In the genomic region with DNA sequence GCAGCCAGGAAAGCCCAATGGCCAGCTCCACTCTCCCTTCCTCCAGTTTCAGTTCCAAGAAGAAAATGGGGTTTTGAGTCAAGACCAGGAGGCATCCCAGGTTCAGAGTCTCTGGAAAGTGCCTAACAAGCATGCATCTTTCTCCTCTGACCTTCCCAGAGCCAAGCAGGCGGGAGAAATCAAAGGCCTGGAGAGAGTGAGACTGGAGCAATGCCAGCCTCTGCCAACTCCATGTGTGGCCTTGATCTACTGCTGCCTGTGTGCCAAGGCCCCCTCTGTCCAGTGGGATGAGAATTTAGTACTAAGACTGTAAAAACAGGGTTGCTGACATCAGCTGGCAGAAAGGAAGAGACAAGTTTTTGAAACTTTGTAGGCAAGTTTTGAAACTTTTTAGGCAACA, we compare ENCODE assay signal across 10 mouse cellular contexts. TPM values are rescaled to one million over a fixed set of nuclear protein-coding genes. Genes with fewer than 3 reads are reported as not detected.
DNase-seq lines count a peak whose midpoint lies in the region; ATAC-seq and TF ChIP-seq lines count a peak whose summit lies in the region.
"Had no signal": no experiment of that assay in that cellular context is flagged by ENCODE, and none has a peak within 500 bp of the region (broad histone marks: within the 10 kb centered on the region; RNA-seq: fewer than 3 reads in every experiment).

No protein-coding gene starts in this region.

- H3K27me3 ChIP-seq in forebrain, embryonic 16.5 days (replicated peaks; ENCODE audit: control insufficient read depth, insufficient read depth, low read length), result peaks cover 7% of the 10 kb centered on the region
- no peaks in the 10 kb centered on the region for H3K27me3 ChIP-seq in intestine, postnatal 0 days (replicated peaks; ENCODE audit: control insufficient read depth, insufficient read depth, low read length)
- H3K27me3 ChIP-seq in lung, embryonic 15.5 days, result no peaks in the 10 kb centered on the region

- H3K9me3 ChIP-seq in forebrain, embryonic 16.5 days (ENCODE audit: control insufficient read depth, low read length), result no peaks in the 10 kb centered on the region
- no peaks in the 10 kb centered on the region for H3K9me3 ChIP-seq in intestine, postnatal 0 days (ENCODE audit: control insufficient read depth)
- no peaks in the 10 kb centered on the region for H3K9me3 ChIP-seq in lung, embryonic 15.5 days

- 13% methylated on average over 1 of the region's 1 CpGs for WGBS in forebrain, embryonic 16.5 days
- 75% methylated on average over 1 of the region's 1 CpGs for WGBS in intestine, postnatal 0 days
- 8% methylated on average over 1 of the region's 1 CpGs for WGBS in lung, embryonic 15.5 days

- no peak for TF ChIP-seq CTCF in intestine, postnatal 0 days (IDR thresholded peaks at IDR 0.05; ENCODE audit: low read depth)

- H3K27ac ChIP-seq in forebrain, embryonic 16.5 days (ENCODE audit: low read length), result peak overlapping the region; percentile 35; the same call in 1 of the 2 replicates
- no peak overlapping the region for H3K27ac ChIP-seq in intestine, postnatal 0 days (ENCODE audit: low read depth, low read length)
- H3K27ac ChIP-seq in lung, embryonic 15.5 days, result peak overlapping the region; percentile 99

- no peak overlapping the region for H3K4me3 ChIP-seq in forebrain, embryonic 16.5 days (replicated peaks; ENCODE audit: low read length)
- H3K4me3 ChIP-seq in intestine, postnatal 0 days (ENCODE audit: low read depth, low read length), result no peak overlapping the region
- peak overlapping the region; percentile 69 for H3K4me3 ChIP-seq in lung, embryonic 15.5 days

- peaks cover 46% of the 10 kb centered on the region for H3K4me1 ChIP-seq in forebrain, embryonic 16.5 days (replicated peaks; ENCODE audit: control insufficient read depth, insufficient read depth, low read length)
- H3K4me1 ChIP-seq in intestine, postnatal 0 days (replicated peaks; ENCODE audit: control insufficient read depth, insufficient read depth, low read length), result peaks cover 9% of the 10 kb centered on the region
- peaks cover 57% of the 10 kb centered on the region for H3K4me1 ChIP-seq in lung, embryonic 15.5 days

- DNase-seq in gastrocnemius, adult 18-20 months (ENCODE audit: low spot score), result peak; percentile 14
- DNase-seq in gastrocnemius, adult 8-10 months (ENCODE audit: low spot score in 2 of 2), result no peak
- peak; percentile 62 for DNase-seq in Muller cell, postnatal 12 days (ENCODE audit: inconsistent ontology term)
- DNase-seq in natural killer cell, adult 2 months (ENCODE audit: low spot score in 2 of 2), result no peak
- no peak for DNase-seq in c-Kit-positive CD71-positive TER-119-positive erythroid progenitor cells, embryonic 14.5 days (ENCODE audit: low spot score)

- no peak overlapping the region for H3K9ac ChIP-seq in forebrain, embryonic 16.5 days (replicated peaks; ENCODE audit: low read depth, low read length)
- no peak overlapping the region for H3K9ac ChIP-seq in intestine, postnatal 0 days (ENCODE audit: low read depth, low read length)
- 0 out of 2 replicates have a peak overlapping the region, but pooled peaks have one; percentile 13 for H3K9ac ChIP-seq in lung, embryonic 15.5 days

- peak overlapping the region; percentile 6; the same call in 1 of the 2 replicates for H3K4me2 ChIP-seq in forebrain, embryonic 16.5 days (ENCODE audit: low read length)
- H3K4me2 ChIP-seq in intestine, postnatal 0 days (replicated peaks; ENCODE audit: low read depth), result peak overlapping the region; percentile 28
- peak overlapping the region; percentile 89 for H3K4me2 ChIP-seq in lung, embryonic 15.5 days

- H3K36me3 ChIP-seq in forebrain, embryonic 16.5 days (ENCODE audit: control insufficient read depth, insufficient read depth), result no peaks in the 10 kb centered on the region
- H3K36me3 ChIP-seq in intestine, postnatal 0 days (ENCODE audit: control insufficient read depth, insufficient read depth), result no peaks in the 10 kb centered on the region
- H3K36me3 ChIP-seq in lung, embryonic 15.5 days, result 0 out of 2 replicates have a peak, but pooled peaks cover 4% of the 10 kb centered on the region

- no peak for ATAC-seq in forebrain, embryonic 16.5 days
- no peak for ATAC-seq in intestine, postnatal 0 days
- ATAC-seq in lung, embryonic 15.5 days (ENCODE audit: borderline replicate concordance, extremely low read depth, low FRiP score, low TSS enrichment), result no peak

RNA-seq across cellular contexts. Expression of gene Tst, which starts 1.8 kb away (rescaled TPM):
- 10 to 100 TPM; 21.7 to 24.2 TPM for total RNA-seq in gastrocnemius, adult 18-20 months (2021)
- 10 to 100 TPM; 19.1 to 25.8 (median 22.3) TPM for total RNA-seq in gastrocnemius, adult 8-10 months (2022)
- 25.1 and 28.4 TPM in 2 replicates for polyA plus RNA-seq in forebrain, embryonic 16.5 days (2015; fragmentation: Nextera tagmentation; extraction: Ambion mirVana)
- polyA plus RNA-seq in intestine, postnatal 0 days (2015; fragmentation: Nextera tagmentation; extraction: Ambion mirVana), result 36.7 and 48.3 TPM in 2 replicates
- 81.1 and 88.7 TPM in 2 replicates for polyA plus RNA-seq in lung, embryonic 15.5 days (2015; fragmentation: Nextera tagmentation; extraction: Ambion mirVana)

RNA-seq across cellular contexts. Expression of gene Mpst, which starts 2.3 kb away (rescaled TPM):
- total RNA-seq in gastrocnemius, adult 18-20 months (2021), result 10 to 100 TPM; 56.5 to 65.3 TPM
- 10 to 100 TPM; 58.9 to 65.3 (median 59.7) TPM for total RNA-seq in gastrocnemius, adult 8-10 months (2022)
- polyA plus RNA-seq in forebrain, embryonic 16.5 days (2015; fragmentation: Nextera tagmentation; extraction: Ambion mirVana), result 4.4 and 5.0 TPM in 2 replicates
- 2.8 and 3.2 TPM in 2 replicates for polyA plus RNA-seq in intestine, postnatal 0 days (2015; fragmentation: Nextera tagmentation; extraction: Ambion mirVana)
- 3.3 and 4.1 TPM in 2 replicates for polyA plus RNA-seq in lung, embryonic 15.5 days (2015; fragmentation: Nextera tagmentation; extraction: Ambion mirVana)

RNA-seq across cellular contexts. Expression of gene Tex33, which starts 8.2 kb away (rescaled TPM):
- not detected for total RNA-seq in gastrocnemius, adult 18-20 months (2021)
- total RNA-seq in gastrocnemius, adult 8-10 months (2022), result not detected
- not detected in 2 replicates for polyA plus RNA-seq in forebrain, embryonic 16.5 days (2015; fragmentation: Nextera tagmentation; extraction: Ambion mirVana)
- polyA plus RNA-seq in intestine, postnatal 0 days (2015; fragmentation: Nextera tagmentation; extraction: Ambion mirVana), result not detected in 2 replicates
- not detected in 2 replicates for polyA plus RNA-seq in lung, embryonic 15.5 days (2015; fragmentation: Nextera tagmentation; extraction: Ambion mirVana)
- total RNA-seq: CH12.LX had no signal
- polyA plus RNA-seq: embryonic facial prominence, embryonic 11.5 days had no signal

RNA-seq across cellular contexts. Expression of gene Kctd17, which starts 24.5 kb away (rescaled TPM):
- total RNA-seq in gastrocnemius, adult 18-20 months (2021), result 10 to 100 TPM in 1 of 2 experiments, 1 to 10 TPM in 1; 8.4 to 13.9 TPM
- total RNA-seq in gastrocnemius, adult 8-10 months (2022), result 10 to 100 TPM in 1 of 4 experiments, 1 to 10 TPM in 3; 5.9 to 10.3 (median 8.2) TPM
- polyA plus RNA-seq in forebrain, embryonic 16.5 days (2015; fragmentation: Nextera tagmentation; extraction: Ambion mirVana), result 105 and 141 TPM in 2 replicates
- 18.6 and 20.1 TPM in 2 replicates for polyA plus RNA-seq in intestine, postnatal 0 days (2015; fragmentation: Nextera tagmentation; extraction: Ambion mirVana)
- polyA plus RNA-seq in lung, embryonic 15.5 days (2015; fragmentation: Nextera tagmentation; extraction: Ambion mirVana), result 46.9 and 49.5 TPM in 2 replicates
- total RNA-seq: CH12.LX had no signal

Comparison
In these comparisons a context has a peak if more than half of its experiments do, and no peak if none do; other contexts are left out.
1. DNase-seq: peak in gastrocnemius, adult 18-20 months (single experiment) and Muller cell, postnatal 12 days (single experiment); none in gastrocnemius, adult 8-10 months (0 of 2), natural killer cell, adult 2 months (0 of 2) and c-Kit-positive CD71-positive TER-119-positive erythroid progenitor cells, embryonic 14.5 days (single experiment).
2. H3K4me2 ChIP-seq: peak in every context shown above with its lines; median percentile 89 in lung, embryonic 15.5 days; 28 in intestine, postnatal 0 days; 6 in forebrain, embryonic 16.5 days.